Mouse (Mus musculus) urinary bladder, postnatal 36 days (tissue): ENCODE measurements around the gene Cyp2d11.
"Not testable (repeated sequence)": the region's sequence is repeated elsewhere in the genome, so short reads cannot be mapped to it uniquely, and the experiment has no call there.

Source experiments
- DNase-seq, 2 experiments: peaks; one replicate each; pipeline ENCODE4 v3.0.0; 2022; ENCODE audit warnings: low spot score in 2 of 2, mixed read lengths in 1 of 2

Cyp2d11 gene

GRCm38 (mm10) chr15:82379871-82380713 is 13.7 kb downstream of the Cyp2d11 start, which contains the start of gene Cyp2d22:
Gene Cyp2d22, minus strand, starts transcription at chr15:82380260.
- peak; percentile 26 to 57 for DNase-seq

DNA sequence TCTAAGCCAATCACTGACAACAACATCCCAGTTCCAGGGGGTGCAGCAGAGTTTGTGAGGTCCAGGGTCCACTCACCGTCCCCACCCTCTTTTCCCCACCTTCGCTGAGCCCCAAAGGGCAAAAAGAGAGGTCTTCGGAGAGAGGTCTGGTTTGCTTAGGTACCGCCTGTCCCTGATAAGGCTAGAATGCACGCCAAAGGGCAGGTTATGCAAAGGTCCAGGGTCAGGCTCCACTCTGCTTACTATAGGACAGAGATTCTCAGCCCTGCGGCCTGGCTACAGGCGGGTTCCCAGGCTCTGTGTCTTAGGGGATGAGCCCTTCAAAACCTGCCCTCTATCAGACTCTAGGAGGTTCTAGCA is 14.3 kb downstream of the Cyp2d11 start:
- peak in 1 of 2 experiments; percentile 26 for DNase-seq

DNA sequence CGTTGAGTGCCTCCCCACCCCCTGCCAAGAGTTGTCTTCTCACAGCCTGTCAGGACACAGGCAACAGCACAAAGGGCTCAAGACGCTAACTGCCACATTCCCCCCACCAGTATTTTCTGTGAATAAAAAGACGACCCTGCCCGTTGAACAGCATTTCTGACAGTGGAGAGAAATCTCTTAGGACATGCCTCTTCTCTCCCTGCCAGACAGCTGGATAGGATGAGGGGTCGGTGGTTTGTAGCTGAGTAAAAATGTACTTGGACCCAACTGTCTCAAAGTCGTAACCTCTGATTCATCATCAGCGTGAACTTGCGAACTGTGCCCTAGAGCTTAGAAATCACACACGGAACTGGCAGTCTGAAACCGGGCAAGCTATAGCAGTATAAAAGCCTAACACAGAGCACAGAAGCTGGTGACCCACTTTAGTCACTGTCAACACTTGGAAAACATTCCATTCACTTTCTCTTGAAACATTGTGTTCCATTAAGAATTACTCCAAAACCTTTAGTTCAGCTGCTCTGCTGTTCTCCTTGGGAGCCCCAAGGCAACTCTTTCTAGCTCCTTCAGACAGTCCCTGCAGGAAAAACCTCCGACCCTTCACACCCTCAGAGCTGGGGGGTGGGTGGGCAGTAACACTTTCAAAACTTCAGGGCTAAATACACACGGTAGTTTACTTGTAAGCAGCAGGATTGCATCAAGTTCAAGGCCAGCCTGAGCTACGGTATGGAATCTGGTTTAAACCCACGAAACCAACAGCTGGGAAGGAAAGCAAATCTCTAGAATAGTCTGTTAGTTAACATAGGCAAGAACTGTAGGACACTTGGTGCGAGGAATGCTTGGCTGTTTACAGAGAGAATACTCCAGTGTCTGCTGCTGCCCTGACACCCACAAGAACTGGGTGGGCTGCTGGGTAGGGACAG is 15.3 kb downstream of the Cyp2d11 start:
- DNase-seq, result no peak

DNA sequence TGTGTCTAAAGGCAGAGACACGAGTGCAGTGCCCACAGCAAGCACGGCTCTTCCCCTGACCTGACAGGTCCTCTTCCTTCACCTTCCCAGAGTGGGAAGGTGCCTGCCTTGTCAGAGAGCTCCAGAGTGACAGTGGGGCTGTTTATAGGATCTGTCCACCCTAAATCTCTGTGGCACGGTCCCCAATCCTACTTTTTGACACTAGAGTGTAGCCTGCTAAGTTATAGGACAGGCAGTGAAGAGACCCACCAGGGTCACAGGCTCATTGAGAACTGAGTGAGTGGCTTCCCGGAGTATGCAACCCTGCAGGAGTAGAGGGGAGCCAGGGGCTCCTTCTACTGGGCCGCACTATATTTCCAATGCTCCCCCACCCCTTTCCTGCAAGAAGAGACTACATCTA is 16.1 kb downstream of the Cyp2d11 start:
- no peak for DNase-seq

GRCm38 (mm10) chr15:82376393-82377138 is 17.3 kb downstream of the Cyp2d11 start:
- DNase-seq, result peak in 1 of 2 experiments; percentile 56

DNA sequence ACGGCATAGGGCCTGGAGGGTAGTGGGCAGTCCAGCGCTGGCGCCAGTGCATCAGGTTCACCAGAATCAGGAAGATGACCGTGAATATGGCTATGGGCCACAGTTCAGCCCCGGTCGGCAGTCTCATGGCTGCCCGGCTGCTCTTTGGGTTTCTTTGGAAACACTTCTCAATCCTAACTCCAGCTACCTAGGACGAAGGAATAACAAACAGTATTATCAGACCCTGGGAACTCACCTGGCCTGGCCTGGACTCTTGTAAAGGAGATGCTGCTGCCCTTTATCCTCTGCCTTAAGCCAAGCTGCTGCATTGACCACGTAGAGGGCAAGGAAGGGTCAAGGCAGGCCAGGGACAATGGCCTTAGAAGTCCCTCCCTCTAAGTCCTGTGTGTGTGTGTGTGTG is 18.0 kb downstream of the Cyp2d11 start:
- DNase-seq, result no peak

DNA sequence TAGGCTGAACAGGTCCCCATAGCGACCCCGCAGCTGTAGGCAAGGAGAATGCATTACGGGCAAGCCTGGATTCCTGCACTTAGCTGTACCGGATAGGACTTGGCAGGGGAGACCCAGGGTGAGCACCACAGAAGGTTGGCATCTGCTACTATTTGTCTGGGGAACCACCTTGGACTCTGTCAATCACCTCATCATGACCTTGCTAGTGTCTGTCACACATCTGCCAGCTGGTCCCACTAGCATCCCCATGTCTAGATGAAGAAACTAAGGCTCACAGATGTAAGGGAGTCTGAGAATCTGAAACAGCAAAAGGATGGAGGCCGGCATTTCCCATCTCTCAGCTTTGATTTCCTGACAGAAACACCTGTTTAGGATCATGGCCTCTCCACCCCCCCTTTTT is 19.4 kb downstream of the Cyp2d11 start:
- DNase-seq, result no peak

- no peak for DNase-seq
Measured at GRCm38 (mm10) chr15:82372991-82373390, 20.8 kb downstream of the Cyp2d11 start.

DNA sequence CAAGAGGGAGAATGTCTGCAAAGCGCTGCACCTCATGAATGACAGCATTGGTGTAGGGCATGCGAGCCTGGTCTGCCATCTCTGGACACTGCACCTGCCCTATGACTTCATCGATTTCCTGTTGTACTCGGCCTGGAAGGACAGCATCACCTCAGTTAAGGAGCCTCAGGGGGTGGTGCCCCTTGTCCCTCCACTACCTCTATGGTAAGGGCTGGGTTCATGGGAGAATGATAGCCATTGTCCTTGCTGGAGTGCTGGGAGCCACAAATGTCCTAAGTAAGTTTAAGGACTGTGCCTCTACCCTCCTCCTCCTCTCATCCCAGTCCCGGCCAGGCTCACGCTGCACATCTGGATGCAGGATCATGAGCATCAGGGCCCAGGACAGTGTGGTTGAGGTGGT is 21.4 kb downstream of the Cyp2d11 start:
- DNase-seq, result no peak

- no peak for DNase-seq
Measured at GRCm38 (mm10) chr15:82368851-82369250, 25.0 kb downstream of the Cyp2d11 start.

- DNase-seq, result no peak
Measured at GRCm38 (mm10) chr15:82368146-82368545, 25.7 kb downstream of the Cyp2d11 start.

- DNase-seq, result not testable (repeated sequence)
Measured at GRCm38 (mm10) chr15:82364561-82364960, 29.3 kb downstream of the Cyp2d11 start.

- not testable (repeated sequence) for DNase-seq
Measured at GRCm38 (mm10) chr15:82363801-82364200, 30.0 kb downstream of the Cyp2d11 start.

DNA sequence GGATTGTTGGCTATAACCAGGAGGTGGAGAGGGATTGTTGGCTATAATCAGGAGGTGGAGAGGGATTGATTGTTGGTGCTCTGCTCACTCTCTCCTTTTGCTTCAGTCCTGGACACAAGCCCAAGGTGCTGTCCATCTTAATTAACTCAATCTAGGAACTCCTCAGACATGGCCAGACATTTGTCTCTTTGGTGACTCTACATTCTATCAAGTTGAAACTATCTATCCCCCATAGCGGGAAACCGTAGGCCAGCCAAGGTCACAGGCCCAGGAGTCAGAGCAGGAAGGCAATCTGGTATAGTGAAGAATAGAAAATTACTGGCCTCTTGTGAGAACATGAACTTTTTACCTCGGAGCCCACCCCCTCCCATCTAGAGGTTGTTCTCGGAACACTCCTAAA is 31.6 kb downstream of the Cyp2d11 start:
- no peak for DNase-seq

DNA sequence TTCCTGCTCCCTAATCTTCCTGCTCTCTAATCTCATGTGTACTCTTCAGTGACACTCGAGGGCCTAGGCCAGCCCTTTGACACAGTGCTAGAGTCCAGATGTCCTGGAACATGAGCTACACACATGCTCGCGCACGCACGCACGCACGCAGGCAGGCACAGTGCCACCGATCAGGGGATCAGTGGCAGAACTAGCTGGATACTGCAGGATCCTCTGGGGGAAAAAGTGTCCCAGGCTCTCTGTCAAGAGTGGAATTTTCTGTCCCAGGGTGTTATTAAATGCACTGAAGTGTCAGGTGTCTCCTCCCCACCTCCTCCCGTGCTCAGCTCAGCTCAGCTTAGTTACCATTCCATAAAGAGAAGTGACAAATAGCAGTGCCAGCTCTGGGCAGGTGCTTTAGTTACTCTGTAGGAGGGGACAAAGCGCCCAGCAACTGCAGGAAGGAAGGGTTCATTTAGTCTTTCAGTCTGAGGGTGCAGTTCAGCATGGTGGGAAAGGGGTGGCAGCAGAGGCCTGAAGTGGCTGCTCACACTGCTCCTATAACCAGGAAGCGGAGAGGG is 32.3 kb downstream of the Cyp2d11 start:
- no peak for DNase-seq

DNA sequence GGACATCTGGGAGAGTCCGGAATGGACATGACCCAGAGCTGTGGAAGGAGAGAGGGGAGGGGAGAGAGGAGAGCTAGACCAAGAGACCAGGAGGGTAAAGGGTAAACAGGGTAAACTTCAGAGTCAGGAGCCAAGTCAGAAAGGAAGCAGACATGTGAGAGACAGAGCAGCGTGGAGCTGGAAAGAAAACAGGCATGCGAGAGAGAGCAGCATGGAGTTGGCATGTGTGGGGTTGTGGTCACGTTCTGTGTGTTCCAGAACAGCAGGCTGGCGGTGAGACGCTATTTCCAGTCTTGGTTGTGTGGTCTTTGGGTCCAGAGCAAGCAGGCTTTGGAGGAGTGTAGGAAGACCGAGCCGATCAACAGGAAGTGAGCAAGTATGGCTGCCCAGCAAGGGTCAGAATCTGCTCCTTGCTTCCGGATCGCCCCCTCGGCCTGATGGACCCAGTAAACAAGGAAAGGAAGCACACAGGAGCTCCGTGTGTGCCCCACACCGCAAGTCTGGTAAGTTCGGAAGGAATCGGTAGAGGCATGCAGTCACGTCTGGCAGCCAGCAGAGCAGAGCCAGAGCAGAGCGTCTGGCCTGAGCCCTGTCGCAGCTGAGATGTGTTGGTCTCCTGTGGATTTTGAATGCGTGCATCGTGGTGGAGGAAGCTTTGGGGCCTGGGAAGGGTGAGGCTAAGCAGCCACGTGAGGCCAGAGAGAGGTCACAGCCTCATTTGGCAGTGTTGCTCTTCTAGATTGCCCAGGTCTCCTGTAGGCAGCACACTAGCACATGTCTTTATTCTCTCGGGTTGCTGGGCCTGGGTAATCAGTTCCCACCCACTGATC is 35.2 kb downstream of the Cyp2d11 start:
- DNase-seq, result no peak

DNA sequence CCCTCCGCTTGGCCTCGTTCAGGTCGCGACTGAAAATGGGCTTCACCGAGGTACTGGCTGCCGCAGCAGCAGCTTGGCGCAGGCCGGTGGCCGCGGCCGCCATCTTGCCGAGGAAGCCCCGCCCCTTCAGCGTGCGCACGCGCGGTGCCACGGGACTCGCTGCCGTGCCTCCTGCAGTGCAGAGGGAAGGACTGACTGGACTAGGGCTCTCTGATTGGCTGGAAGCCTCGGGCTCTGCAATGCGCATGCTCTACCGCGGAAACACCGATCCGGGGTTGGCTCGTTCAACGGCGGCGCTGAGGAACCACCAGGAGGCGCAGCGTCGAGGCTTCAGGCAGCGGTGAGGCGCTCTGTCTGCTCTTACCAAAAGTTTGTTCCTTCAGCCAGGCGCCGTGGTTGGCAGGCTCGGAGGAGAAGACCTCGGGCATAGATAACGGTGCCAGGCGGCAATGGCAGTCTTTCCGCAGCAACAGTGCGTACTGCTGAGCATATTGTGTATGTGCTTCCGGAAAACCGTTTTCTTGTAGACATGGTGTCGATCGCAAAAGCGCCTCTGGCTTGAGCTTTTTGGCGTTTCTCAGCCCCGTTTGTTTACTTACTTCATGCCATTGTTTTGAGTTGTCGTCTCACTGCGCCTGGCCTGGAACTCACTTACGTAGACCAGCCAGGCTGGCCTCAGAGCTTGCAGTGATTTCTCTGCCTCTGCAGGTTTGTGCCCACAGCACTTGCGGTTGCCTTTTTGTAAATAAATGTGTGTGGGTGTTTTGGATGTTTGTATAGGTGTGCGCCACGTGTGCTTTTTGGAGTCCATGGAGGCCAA is 39.5 kb downstream of the Cyp2d11 start, which contains the start of gene Ndufa6:
Ndufa6 (minus strand) TSS at position 197 of the 820 bp plus-strand sequence.
- peak; percentile 90 to 96 for DNase-seq

- DNase-seq, result no peak
Measured at GRCm38 (mm10) chr15:82353745-82354113, 40.1 kb downstream of the Cyp2d11 start.

DNA sequence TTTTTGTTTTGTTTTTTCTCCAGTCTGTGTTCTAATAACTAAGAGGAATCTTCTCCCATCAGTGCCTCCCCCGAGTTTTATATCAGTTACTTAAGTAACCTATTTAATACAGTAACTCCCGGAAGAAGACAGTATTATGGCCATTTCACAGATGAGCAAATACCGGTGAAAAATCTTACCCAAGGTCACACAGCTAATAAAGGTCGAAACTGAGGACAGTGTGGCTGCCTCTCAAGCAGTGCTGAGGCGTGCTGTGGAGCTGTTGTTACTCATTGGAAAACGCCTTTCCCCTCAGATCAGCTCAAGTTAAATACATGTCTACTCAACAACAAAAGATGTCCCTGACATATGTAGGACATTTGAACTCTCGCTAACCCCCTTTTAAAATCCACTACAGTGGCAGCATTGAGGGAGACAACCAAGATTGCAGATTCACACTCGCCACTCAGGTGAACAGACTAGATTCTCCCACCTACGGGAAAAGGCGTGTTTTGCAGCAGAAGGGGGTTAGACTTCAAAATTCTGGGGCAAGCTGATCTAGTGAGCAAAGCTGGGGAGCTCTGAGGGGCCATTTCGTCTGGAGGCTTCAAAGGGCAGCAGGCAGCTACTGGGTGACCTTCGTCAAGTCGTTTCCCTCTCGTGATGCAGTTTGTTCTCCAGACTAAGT is 40.6 kb downstream of the Cyp2d11 start:
- DNase-seq, result peak in 1 of 2 experiments; percentile 7
